Mouse (Mus musculus) adrenal gland, adult 18-20 months (tissue): ENCODE data around the gene Mipep. TPM values are rescaled to one million over a fixed set of nuclear protein-coding genes. Genes with fewer than 3 reads are reported as not detected.

ENCODE experiments used
- DNase-seq, 2 experiments: peaks; one replicate each; pipeline ENCODE4 v3.0.0; 2021 to 2022; ENCODE audit warnings: low spot score in 2 of 2
- long read RNA-seq, 2 experiments: library from polyadenylated mRNA; stranded (forward); transcript quantifications; one replicate each; pipeline ENCODE4 v2.0.0; 2021
- total RNA-seq, 2 experiments: library from RNA; stranded (reverse); gene quantifications; 1 replicate in 1 of 2; 2 replicates in 1 of 2; pipeline ENCODE4 v1.2.3; 2021

Gene Mipep
- total RNA-seq: 10 to 100 TPM; 39.0 to 50.0 TPM
- long read RNA-seq, experiment 1, transcript Mipep-201 (19 exons, 3,015 nt): major isoform, 81 of 90 reads
- long read RNA-seq, experiment 1, partial matches to known transcripts: 3 of 90 reads
- long read RNA-seq, experiment 1, other reads (novel, unspliced or antisense): 6 of 90 reads
- long read RNA-seq, experiment 2, transcript Mipep-201 (19 exons, 3,015 nt): major isoform, 138 of 153 reads
- long read RNA-seq, experiment 2, partial matches to known transcripts: 11 of 153 reads
- long read RNA-seq, experiment 2, other reads (novel, unspliced or antisense): 4 of 153 reads

GRCm38 (mm10) chr14:60784427-60785315 lies at the start of gene Mipep:
Gene Mipep, plus strand, starts transcription at chr14:60784573.
- DNase-seq: peak; percentile 75 to 85

DNA sequence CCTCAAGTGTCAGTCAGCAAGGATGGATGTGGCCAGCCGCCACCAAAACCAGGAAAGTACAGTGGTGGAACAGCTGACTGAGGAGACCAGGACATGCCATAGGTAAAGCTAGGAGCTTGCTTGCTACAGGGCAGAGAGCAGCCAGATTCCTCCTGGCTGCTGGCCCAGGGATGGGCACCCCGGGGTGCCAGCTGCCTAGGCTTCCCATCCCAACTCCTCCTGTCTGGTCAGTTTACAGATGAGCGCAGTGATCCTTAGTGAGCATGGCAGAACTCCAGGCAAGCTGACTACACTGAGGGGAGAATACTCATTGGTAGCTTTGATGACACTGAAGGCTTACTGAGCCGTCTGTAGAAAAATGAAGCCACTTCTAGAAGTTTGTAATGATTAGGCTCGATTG lies 49.2 kb upstream of the Mipep start:
- no peak for DNase-seq

GRCm38 (mm10) chr14:60735848-60736547 lies 48.4 kb upstream of the Mipep start:
- DNase-seq: no peak

GRCm38 (mm10) chr14:60736591-60737192 lies 47.7 kb upstream of the Mipep start:
- no peak for DNase-seq

DNA sequence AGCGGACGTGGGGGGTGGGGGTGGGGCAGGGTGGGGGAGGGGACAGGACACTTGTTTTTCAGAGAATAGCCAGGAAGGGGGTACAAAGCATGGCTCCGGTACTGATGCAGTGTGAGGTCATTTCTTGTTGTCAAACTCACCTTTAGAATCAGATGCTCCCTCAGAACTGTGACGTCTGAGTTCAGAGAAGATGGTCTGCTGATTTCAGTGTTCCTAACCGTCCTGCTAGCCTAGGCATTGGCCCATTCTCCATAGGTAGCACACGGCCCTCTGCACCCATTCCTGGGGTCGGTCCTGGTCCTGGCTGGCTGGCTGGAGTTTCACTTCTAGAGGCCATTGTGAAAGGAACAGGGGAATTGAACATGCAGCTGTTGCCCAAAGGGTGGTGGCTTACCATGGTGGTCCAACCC lies 47.2 kb upstream of the Mipep start:
- DNase-seq: no peak

DNA sequence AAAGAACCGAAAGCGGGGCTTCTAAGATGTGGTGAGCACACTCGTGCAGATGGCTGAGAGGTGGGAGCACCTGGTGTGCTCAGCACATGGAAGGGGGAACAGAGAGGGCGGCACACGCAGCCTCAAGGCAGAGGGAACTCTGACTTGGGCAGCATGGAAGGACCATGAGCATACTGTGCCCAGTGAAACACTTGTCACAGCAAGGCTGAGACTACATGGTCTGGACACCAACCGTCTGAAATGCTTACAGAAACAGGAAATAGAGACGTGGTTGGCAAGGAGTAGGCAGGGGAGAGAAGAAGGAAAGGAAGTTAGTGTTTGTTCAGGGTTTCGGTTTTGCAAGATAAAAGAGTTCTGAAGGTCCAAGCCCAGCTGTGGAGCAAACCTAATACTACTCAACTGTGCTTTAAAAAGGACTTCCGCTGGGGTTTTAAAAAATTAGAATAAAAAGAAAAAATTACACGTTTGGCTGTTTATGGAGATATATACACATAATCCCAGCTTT lies 45.9 kb upstream of the Mipep start:
- no peak for DNase-seq

DNA sequence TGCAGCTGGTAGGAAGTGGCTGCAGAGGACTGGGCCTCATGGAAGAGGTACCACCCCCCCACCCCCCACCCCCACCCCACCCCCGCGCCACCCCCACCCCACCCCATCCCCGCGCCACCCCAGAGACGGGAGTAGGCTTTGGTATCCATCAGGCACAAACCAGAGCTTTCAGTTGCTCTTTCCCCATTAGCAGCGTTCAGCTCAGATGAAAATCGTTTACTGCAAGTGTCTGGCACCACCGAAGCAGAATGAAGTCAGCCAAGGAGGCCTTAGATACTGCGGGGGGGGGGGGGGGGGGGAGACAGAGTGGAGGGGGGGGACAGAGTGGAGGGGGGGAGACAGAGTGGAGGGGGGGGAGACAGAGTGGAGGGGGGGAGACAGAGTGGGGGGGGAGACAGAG lies 45.2 kb upstream of the Mipep start:
- DNase-seq: no peak

- no peak for DNase-seq
Measured at GRCm38 (mm10) chr14:60739616-60740015, 44.8 kb upstream of the Mipep start.

DNA sequence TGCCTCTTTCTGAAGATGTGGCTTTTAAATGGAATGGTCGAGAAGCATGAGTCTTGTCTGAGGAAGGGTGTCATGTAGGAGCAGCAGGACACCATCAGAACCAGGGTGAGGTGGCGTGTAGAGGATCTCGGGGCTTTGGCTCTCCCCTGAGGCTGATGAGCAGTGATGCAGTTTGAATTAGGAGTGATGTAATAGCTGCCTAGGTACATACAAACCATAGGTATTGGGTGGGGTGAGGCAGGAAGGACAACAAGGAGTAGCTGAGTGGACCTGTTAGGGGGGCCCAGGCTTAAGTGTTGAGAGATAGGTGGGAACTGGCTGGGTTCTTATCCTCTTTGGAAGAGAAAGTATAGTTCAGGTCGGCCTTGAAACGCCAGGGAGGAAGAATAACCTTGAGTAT lies 43.9 kb upstream of the Mipep start:
- no peak for DNase-seq

DNA sequence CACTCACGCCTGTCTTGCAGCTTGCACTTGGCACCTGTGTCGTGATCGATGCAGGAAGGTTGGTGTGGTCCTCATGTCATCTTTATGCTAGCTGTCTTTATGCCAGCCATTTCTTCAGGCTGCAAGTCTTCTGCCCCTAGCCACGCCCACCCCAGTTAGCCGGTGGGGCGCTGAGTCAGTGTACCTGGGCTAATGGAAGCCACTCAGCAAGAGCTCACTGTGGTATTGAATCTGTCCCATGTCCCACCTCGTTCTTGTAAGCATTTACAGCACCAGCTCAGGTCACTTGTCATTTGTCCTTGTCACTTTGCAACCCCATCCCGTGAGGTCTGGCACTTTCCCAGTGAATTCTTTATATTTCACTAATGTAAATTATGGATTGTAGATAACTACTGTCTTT lies 43.3 kb upstream of the Mipep start:
- no peak for DNase-seq

DNA sequence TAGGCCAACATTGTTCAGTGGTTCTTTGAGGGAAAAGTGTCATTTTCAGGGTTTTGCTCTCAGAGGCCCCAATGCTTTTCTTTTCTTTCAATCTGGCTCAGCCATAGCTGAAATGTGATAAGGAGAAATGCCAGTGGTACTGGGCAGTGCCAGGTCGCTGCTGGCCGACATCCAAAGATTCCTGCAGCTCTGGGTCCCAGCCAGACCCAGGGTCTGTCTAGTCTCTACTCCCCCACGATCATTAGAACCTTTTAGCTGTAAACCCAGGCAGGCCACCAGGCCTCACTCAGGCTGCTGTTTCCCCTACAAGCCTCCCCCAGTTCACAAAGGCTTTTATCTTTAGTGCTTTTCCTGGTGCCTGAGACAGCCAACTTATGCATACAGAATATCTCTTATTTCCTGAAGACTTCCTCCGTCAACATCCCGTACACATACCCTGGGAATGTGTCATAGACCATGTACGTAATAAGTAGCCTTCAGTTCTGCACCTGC lies 42.8 kb upstream of the Mipep start:
- peak; percentile 57 to 66 for DNase-seq

DNA sequence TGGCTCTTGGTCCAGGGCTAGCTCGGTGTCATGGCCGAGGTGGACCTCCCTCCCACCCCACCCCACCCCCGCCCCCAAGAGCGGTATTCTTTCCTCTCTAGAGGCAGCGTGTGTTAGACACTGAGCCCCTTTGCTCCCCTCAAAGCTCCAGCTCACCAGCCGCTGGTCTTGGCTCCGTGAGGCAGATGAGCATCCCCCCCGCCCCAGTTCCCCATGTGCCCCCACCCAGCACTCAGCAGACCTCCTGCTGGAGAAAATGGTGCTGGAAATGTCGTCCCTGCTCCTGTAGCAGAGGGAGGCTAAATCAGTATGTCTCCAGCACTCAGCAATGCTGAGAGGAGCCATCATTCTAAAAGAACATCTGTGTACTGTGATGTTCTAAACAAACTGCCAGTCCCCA lies 40.7 kb upstream of the Mipep start:
- DNase-seq: no peak

DNA sequence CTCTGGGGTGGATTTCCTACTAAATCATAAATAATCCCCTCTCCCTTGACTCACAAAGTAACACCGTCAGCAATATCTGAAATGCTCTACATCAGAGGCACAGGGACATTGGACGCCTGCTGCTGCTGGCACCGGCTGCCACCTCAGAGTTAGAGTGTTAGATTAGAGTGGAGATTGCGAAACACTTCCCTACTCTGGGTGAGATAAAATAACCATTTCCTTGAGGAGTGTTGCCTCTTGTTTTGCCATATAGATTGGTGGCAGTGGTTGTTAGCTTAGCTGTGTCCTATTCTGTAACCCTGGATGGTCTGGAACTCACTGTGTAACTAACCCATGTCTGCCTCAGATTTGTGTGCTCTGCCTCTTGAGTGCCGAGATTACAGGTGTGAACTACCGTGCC lies 39.2 kb upstream of the Mipep start:
- no peak for DNase-seq

GRCm38 (mm10) chr14:60746141-60746540 lies 38.2 kb upstream of the Mipep start:
- DNase-seq: no peak

DNA sequence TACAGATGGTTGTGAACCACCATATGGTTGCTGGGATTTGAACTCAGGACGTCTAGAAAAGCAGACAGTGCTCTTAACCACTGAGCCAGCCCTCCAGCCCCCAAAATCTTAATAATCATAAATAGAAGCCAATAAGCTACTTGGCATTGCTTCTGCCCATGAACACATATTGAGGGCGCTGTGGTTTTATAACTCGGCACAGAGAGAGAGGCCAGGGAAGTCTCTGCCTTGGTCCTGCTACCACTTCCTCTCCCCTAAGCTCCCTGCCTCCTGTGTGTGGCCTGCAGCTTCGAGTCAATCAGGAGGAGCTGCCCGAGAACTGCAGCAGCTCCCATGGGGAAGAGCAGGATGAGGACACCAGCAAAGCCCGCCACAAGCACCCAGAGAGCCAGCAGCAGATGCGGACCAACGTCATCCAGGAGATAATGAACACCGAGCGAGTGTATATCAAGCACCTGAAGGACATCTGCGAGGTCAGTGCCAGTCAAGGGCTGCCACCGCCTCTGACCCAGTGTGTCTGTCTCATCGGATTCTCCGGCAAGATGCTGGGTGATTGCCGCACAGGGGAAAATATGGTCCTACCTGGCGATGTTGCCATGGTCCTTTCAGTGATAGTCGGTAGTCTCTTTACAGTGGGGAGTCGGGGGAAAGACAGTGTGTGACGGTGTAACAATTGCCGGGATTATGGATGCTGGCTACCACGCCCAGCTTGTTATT lies 37.1 kb upstream of the Mipep start:
- no peak for DNase-seq

- no peak for DNase-seq
Measured at GRCm38 (mm10) chr14:60749880-60750279, 34.5 kb upstream of the Mipep start.

DNA sequence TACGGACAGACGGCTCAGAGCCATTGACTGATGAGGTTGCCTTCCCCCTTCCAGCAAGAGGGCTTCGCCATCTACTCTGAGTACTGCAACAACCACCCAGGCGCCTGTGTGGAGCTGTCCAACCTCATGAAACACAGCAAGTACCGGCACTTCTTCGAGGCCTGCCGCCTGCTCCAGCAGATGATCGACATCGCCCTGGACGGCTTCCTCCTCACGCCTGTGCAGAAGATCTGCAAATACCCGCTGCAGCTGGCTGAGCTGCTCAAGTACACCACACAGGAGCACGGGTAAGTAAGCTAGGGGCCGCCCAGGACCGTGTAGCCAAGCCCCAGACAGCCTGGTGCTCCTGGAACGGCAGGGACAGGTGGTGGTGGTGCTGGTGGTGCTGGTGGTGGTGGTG lies 32.8 kb upstream of the Mipep start:
- DNase-seq: no peak

- no peak for DNase-seq
Measured at GRCm38 (mm10) chr14:60752892-60753800, 31.2 kb upstream of the Mipep start.

- DNase-seq: no peak
Measured at GRCm38 (mm10) chr14:60753801-60754126, 30.6 kb upstream of the Mipep start.
